Mouse (Mus musculus): ENCODE data around the gene Ceacam1.
"Not testable (repeated sequence)": the region's sequence is repeated elsewhere in the genome, so short reads cannot be mapped to it uniquely, and the experiment has no call there.

The Ceacam1 gene

DNA sequence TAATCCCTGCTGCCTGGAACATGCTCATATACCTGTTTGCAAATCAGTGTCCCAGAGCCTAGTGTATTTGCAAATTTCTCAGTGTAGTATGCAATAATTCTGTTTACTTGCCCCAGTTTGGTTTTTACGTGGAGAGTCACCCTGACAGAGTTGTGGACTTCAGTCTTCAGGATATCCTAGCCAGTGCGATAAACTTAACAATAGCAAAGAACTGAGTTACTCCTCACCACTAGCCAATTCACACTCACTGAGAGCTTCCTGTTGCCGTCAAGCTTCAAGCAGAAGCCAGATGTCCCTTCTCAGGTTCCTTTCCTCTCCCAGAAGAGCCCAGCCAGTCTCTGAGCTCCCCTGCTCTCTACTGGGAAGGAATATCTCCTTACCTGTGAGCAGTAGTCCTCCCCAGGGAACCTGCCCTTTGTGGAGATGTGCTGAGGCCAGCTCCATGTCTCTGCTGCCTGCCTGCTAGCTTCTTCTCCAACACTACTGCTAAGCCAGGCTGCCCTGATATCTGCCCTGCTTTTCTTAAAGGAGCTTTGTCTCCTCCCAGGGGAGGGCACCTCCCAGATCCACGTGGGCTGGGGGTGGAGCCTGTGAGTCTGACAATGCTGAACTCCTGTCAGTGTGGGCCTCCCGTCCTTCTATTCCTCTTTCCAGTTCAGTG is at the start of gene Ceacam1:
Gene Ceacam1 (minus strand): TSS at position 513 of the 661 bp plus-strand sequence.
- peak; percentile 26 to 36 for DNase-seq (ENCODE audit: low spot score in 2 of 2)

DNA sequence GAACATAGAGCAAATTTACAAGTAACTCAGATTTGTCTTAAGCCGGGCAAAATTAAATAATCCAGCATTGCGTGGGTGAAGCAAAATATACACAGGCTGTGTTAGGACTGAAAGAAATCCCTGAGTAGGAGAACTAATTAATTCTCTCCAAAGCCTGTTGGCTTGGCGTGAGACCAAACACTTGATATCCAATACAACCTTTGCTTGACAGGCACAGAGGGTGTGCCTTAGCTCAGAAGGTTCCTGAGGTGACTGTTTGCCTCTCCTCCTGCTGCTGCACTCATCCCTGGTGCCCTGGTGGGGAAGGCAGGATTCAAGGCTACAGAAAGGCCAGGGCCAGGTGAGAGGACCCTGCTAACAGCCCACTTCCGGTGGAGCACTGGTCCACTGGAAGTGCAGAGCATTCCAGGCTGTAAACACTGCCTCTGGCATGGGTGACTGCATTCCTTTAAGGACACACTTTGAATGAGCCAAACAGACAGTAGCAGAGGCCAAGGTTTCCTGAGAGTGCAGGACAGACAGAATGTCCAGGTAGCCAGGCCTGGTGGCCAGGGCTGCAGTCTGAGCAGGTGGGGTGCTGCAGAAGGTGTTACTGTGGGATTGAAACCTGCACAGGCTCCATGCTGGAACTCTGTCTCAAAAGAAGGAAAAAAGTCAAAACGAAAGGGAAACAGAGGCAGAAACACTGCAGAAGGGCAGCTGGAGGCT is 38.8 kb upstream of the Ceacam1 start:
- DNase-seq (ENCODE audit: low spot score in 2 of 2) = not testable (repeated sequence)

DNA sequence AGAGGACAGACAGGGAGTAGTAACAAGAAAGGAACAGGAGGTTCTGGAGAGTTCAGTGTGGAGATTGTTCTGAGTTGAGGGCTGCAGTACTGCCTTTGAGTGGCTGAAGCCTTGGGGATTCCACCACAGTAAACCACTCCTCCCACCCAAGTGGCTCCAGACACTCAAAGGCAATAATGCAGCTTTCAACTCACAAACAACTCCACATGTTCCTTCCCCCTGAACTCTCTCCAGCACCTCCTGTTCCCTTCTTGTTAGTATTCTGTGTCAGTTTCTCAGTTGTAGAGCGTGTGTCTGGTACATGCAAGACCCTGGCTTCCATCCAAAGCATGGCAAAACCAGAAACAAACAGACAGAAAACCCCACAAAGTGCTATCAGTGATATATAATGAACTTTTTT is 38.3 kb upstream of the Ceacam1 start:
- not testable (repeated sequence) for DNase-seq (ENCODE audit: low spot score in 2 of 2)

DNA sequence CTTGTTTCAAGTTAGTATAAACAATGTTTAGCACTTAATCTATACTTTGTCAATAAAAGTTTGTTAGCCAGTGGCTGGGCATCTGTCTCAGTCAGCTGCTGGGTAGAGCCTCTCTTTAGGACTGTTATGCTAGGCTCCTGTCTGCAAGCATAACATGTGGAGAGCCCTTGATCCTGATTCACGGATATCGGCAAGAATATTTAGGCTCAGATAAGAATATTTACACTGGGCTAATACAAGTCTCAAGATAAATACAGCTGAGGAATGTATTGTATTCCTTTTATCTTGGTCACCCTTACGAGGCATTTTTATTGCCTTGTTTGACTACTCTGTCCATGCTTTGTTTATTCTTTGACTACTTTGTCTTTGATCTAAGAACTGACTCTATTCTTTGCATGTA is 32.5 kb upstream of the Ceacam1 start:
- DNase-seq (ENCODE audit: low spot score in 2 of 2) = no peak

DNA sequence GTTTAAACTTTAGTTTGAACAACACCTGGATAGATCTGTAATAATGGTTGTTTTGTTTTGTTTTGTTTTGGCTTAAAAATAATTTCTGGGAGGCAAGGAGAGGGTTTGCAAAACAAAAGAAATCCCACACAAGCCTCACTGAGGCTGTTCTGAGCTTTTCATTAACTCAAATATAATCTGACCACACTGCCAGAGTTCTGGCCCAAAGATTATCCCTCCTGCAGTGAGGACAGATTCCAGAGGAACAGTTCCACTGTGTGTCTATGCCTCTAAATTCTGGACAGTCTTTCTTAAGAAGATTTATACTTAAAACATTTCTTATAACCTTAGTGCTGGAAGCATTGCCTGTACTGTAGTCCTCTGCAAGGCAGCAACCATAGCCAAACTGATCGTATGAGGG is 17.2 kb upstream of the Ceacam1 start:
- DNase-seq (ENCODE audit: low spot score in 2 of 2) = no peak

DNA sequence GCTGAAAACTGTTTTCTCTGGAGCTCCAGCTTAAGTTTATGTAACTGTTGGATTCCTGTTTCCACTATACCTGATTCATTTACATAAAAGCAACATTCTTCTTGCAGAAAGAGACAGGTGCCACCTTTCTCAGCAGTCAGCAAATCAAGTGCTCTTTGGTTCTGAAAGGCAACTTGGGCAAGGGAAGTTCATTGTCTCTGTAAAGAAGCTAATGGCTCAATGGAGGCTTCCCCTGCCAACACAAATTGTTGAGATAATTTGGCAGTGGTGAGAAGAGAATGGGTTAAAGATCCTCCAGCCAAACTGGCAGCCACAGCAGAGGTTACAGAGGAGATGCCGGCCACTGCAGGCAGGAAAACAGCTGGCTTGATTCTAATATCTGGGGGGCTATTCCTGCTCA is 13.3 kb upstream of the Ceacam1 start:
- DNase-seq (ENCODE audit: low spot score in 2 of 2) = not testable (repeated sequence)

DNA sequence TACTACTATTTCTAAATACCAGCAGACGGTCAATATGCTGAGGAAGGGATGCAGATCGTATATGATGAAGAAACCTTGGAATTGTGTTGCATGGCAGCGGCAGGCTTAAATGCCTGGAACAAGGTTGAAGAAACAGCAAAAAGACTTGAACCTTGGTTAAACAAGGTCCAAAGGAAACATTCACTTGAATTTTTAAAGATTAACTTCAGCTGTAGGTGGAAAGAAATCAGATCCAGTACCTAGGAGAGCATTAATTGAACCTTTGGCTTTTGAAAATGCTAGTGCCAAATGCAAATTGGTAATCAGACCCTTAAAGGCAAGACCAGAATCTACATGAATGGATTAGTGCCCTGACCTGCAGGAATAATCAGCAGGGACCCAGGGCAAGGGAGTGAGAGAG is 12.0 kb upstream of the Ceacam1 start:
- DNase-seq (ENCODE audit: low spot score in 2 of 2) = not testable (repeated sequence)

DNA sequence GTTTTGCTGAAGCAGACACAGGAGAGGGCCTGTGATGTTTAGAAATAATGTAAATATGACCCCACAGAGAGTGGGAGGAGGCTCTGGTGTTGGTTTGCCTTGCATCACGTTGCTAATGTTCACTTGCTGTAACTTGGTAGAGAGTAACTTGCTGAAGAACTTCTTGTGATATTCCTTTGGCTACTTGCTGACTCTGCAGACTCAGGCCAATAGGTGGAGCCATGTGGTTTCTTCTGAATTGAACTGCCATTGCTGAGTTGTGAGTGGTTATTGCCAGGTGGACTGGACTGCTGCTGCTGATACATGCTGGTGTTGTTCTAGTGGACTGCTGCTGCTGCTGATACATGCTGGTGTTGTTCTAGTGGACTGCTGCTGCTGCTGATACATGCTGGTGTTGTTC is 8.8 kb upstream of the Ceacam1 start:
- DNase-seq (ENCODE audit: low spot score in 2 of 2) = no peak

DNA sequence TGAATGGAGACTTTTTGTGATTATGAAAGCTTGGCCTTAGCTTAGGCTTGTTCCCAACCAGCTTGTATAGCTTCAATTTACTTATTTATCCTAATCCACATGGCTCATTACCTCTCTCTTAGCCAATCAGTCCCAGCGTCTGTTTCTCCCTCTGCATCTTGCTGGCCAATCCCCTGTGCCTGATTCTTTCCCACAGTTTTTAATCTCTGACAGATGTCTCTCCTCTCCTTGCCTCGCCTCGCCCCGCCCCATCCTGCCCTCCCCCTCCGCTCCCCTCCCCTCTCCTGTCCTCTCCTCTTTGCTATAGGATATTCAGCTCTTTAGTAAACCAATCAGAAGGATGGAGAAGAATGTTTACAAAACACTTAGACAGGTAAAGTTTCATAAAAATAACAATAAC is 7.7 kb upstream of the Ceacam1 start:
- DNase-seq (ENCODE audit: low spot score in 2 of 2) = no peak

DNA sequence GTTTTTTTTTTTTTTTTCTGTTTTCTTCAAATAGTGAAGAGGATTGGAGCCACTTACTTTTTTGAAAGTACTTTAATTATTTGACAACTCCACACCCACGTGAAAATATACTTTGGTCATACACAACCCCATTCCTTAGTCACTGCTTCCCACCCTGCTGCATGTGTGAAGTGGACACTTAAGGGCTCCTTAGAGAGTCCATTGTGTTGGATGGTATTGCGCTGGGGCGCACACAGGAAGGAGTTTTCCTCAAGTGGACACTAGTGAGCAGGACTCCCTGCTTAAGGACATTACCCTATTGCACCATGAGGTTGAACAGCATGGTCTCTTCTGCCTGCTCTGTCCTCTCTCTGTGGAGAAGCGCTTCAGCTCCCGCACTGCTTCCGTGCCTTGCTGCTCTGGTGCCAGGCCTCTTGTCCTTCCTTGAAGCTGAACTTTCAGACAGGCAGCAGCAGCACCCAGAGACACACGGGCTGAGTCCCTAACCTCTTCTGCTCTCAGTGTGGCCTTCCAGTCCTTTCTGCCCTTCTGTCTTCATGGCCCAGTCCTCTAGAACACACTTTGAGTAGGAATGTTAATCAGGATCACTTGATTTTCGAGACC is 5.8 kb upstream of the Ceacam1 start:
- DNase-seq (ENCODE audit: low spot score in 2 of 2) = no peak

DNA sequence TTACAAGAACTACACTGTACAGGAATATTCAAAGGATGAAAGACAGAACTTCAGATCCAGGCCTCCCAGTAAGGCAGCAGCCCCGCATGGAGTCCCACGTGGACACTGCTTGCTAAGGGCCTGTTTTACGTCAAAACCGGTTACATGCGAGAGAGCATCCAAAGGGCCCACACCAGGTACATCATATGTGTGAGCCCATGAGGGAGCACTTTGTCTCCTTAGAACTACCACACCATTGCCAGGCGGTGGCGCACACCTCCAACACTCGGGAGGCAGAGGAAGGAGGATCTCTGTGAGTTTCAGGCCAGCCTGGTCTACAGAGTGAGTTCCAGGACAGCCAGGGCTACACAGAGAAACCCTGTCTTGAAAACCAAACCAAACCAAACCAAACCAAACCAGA is 3.4 kb upstream of the Ceacam1 start:
- not testable (repeated sequence) for DNase-seq (ENCODE audit: low spot score in 2 of 2)

DNA sequence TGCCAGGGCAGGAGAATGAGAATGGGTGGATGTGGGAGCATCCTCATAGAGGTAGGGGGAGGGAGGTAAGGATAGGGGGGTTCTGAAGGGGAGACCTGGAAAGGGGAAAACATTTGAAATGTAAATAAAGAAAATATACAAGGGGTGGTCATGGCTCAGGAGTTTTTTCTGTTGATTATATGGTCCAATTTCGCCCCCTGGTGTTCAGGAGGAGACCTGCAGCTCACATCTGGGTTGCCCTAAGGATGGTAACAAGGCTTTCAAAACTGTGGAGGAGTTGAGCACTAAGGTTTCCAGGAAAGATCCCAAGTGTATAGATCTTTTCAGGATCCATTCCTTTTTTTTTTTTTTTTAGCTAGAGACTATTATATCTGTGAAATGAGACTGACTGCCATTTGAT is 2.0 kb upstream of the Ceacam1 start:
- peak in 1 of 2 experiments; percentile 13 for DNase-seq (ENCODE audit: low spot score in 2 of 2)

DNA sequence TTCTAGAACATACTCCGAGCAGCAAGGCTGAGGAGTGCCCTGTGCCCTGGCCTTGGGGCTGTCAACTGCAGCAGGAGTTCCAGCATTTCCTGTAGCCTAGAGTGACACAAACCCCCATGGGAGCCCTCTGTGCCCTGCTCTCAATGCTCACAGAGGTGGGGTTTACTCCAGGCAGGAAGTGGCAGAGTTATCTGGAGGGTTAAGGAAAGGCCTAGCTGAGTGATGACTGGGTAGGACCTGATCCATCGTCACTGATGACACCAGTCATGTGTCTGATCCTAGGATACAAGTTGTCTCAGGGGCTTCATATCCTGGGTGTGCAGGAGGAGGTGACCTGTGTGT is 320 bp upstream of the Ceacam1 start:
- DNase-seq (ENCODE audit: low spot score in 2 of 2) = not testable (repeated sequence)

DNA sequence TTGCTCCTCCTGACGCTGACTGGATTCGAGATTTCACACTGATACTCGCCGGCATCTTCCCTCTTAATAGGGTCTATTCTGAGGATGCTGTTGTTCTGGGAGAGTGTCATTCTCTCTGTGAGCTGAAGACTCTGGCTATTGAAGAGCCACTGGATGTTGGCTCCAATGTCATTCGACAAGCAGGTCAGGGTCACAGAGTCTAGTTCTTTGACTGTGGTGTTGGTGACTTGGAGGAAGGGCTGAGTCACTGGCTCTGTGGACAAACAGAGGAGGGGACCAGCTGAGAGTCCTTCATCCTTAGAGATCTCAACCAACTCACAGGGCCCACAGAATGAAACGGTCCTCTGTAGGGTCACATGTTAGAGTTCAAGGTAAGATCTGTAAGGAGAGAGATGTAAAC is 5.6 kb downstream of the Ceacam1 start:
- not testable (repeated sequence) for DNase-seq (ENCODE audit: low spot score in 2 of 2)

DNA sequence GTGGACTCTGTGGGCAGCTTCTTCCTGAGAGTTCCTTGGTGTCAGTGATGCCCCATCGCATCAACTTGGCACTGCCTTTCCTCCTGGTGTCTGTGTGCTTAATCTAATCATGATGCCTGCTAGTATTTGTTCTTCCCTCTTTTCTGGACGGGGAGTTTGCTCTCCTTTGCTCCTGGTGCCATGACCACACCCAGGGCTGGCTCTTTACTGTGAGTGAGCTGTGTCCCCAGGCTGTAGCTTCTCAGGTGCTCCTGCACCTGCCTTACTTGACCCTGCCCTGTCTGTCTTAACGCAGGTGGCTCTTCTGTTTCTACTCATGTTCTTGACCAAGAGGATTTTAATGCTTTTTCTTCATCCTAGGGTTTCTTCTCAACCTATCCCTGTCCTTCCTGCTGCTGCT is 11.8 kb downstream of the Ceacam1 start:
- DNase-seq (ENCODE audit: low spot score in 2 of 2) = not testable (repeated sequence)

DNA sequence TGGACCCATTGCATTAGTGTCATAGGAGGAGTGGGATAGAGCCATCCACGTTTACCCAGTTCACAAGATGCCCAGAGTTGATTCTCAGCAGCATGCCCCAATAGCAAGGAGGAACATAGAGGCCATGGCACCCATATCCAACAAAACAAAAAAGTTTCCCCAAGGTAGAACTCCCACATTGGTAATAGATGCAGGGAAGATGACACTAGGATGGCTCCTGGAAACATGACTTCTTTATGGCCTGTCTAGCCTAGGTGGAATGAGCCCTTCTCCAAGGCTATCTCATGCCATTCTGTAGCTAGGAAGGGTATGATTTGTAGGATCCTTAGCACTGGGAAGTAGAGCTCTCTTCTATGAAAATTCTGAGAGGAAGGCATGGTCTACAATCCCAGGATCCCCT is 12.4 kb downstream of the Ceacam1 start:
- DNase-seq (ENCODE audit: low spot score in 2 of 2) = no peak

DNA sequence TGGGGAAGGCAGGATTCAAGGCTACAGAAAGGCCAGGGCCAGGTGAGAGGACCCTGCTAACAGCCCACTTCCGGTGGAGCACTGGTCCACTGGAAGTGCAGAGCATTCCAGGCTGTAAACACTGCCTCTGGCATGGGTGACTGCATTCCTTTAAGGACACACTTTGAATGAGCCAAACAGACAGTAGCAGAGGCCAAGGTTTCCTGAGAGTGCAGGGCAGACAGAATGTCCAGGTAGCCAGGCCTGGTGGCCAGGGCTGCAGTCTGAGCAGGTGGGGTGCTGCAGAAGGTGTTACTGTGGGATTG is 15.4 kb downstream of the Ceacam1 start:
- DNase-seq (ENCODE audit: low spot score in 2 of 2) = not testable (repeated sequence)

DNA sequence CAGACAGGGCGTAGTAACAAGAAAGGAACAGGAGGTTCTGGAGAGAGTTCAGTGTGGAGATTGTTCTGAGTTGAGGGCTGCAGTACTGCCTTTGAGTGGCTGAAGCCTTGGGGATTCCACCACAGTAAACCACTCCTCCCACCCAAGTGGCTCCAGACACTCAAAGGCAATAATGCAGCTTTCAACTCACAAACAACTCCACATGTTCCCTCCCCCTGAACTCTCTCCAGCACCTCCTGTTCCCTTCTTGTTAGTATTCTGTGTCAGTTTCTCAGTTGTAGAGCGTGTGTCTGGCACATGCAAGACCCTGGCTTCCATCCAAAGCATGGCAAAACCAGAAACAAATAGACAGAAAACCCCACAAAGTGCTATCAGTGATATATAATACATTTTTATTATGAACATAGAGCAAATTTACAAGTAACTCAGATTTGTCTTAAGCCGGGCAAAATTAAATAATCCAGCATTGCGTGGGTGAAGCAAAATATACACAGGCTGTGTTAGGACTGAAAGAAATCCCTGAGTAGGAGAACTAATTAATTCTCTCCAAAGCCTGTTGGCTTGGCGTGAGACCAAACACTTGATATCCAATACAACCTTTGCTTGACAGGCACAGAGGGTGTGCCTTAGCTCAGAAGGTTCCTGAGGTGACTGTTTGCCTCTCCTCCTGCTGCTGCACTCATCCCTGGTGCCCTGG is 15.9 kb downstream of the Ceacam1 start:
- not testable (repeated sequence) for DNase-seq (ENCODE audit: low spot score in 2 of 2)

DNA sequence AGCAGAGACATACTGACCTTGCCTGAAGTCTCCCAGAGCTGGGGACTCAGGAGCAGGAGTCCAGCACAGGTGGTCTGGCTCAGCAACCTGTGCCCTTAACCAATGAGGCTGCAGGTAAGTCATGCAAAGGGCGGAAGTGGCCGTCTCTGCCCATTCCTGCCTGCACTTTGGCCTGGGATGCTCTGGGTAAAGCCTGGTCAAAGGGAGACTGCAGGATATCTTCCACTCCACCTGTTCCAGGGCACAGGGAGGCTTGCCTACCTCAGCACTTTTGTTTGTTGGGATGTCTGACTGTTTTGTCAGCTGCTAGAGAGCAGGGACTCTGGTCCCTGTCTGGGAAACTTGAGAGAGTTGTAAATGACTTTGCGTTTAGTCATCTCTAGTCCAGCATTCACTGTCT is 25.3 kb downstream of the Ceacam1 start:
- DNase-seq (ENCODE audit: low spot score in 2 of 2) = no peak

DNA sequence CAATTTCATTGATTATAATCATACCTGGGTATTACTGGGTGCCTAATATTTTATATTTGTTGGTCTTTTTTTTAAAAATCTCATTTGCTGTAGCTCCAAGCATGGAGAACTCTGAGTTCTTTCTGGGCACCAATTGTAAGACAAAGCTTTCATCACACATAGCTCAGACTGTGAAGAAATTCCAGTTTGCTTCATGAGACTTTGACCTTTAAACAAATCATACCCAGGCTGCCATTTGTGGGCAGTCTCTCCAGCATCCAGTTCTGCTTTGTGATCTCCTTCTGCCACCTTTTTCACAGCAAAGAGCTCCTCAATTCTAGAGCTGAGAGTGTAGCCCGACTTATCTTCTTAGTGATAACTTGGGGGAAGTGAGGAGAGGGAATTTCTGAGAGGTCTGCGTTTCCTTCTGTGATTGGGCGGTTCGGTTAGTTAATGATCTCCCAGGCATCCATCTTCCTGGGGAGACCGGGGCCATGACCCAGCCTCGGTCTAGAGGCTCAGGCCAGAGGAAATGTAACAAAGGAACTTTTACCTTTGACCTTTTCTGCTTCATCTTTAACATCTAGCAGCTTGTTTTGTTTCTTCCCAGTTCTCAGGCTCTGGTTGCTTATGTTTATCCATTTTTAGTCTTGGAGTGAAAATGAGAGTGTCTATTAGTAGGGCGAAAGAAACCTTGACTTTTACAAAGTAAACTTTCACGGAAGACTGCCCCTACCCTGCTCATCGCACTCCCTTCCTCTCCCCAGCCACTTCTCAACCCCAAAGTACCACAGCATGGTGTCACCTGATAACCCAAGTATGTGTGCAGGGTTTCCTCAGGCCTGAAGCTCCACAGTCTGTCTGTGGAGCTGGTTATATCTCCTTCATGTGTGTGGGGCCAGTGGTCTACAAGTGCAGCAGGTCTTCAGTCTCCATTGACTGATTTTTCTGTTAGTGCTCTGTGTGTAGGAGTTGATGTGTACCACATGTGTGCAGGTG is 27.2 kb downstream of the Ceacam1 start:
- DNase-seq (ENCODE audit: low spot score in 2 of 2) = no peak

DNA sequence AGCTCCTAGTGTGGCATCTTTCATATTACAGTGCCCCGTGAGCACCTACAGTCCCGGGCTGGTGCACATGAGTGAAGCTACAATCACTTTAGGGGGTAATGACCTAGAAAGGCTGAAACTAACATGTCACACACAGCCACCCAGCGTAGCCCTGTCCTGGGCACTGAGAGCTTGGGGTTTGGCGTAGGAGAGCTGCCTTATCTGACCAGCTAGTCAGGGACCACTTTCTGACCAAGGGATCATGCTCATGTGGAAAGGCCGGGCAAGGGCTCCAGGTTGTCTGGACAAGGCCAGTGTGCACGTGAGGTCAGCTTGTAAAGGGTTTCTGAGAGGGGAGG is 36.6 kb downstream of the Ceacam1 start:
- no peak for DNase-seq (ENCODE audit: low spot score in 2 of 2)
